Mouse (Mus musculus) heart, adult 2 months (tissue): ENCODE measurements around the gene Cd164l2. TPM values are rescaled to one million over a fixed set of nuclear protein-coding genes. Genes with fewer than 3 reads are reported as not detected.

Experiments used
- DNase-seq, 2 experiments: peaks; one replicate each; pipeline ENCODE4 v3.0.0; 2021
- H3K27ac ChIP-seq: fragments of 200-600 bp; 2 replicates; pipeline ENCODE4 v1.8.1; 2022
- H3K27me3 ChIP-seq: fragments of 200-500 bp; 2 replicates; pipeline ENCODE4 v1.6.1; 2012; ENCODE audit warnings: mild to moderate bottlenecking, low read length, inconsistent platforms, mixed read lengths; ENCODE audit not compliant: control insufficient read depth, insufficient read depth
- H3K36me3 ChIP-seq: fragments of 200-500 bp; 2 replicates; pipeline ENCODE4 v1.6.1; 2012; ENCODE audit warnings: low read length, inconsistent platforms; ENCODE audit not compliant: control insufficient read depth, insufficient read depth
- H3K4me1 ChIP-seq: fragments of 200-500 bp; 2 replicates; pipeline ENCODE4 v1.6.1; 2011; ENCODE audit warnings: low read length; ENCODE audit not compliant: control insufficient read depth, insufficient read depth
- H3K4me3 ChIP-seq: fragments of 200-600 bp; 2 replicates; pipeline ENCODE4 v1.8.1; 2022
- H3K79me2 ChIP-seq: fragments of 200-500 bp; replicated peaks from 2 replicates; pipeline ENCODE4 v1.6.1; 2012; ENCODE audit warnings: mild to moderate bottlenecking, inconsistent platforms, low read length, moderate library complexity, mixed read lengths; ENCODE audit not compliant: control insufficient read depth, insufficient read depth
- H3K9ac ChIP-seq: fragments of 200-500 bp; 2 replicates; pipeline ENCODE4 v1.6.1; 2012; ENCODE audit warnings: low read depth, mild to moderate bottlenecking, control low read depth, inconsistent platforms, low read length, mixed read lengths
- CTCF ChIP-seq: fragments of 200-600 bp; IDR thresholded peaks from 2 replicates; pipeline ENCODE4 v1.8.1; 2022; ENCODE audit warnings: antibody characterized with exemption, mild to moderate bottlenecking, moderate library complexity
- EP300 ChIP-seq: fragments of 200-500 bp; IDR thresholded peaks from 2 replicates; pipeline ENCODE4 v1.6.1; 2011; ENCODE audit warnings: low read depth, low read length, control low read depth; ENCODE audit not compliant: insufficient read depth
- POLR2A ChIP-seq: fragments of 200-500 bp; IDR thresholded peaks from 2 replicates; pipeline ENCODE4 v1.6.1; 2011; ENCODE audit warnings: mild to moderate bottlenecking, low read depth, low read length, control low read depth; ENCODE audit not compliant: insufficient read depth
- WGBS: fragments of 180-500 bp; shearing (Covaris S2); methylation state at CpG from one replicate; pipeline ENCODE4 v1.1.7; 2018; 5-methylcytosine and 5-hydroxymethylcytosine counted together
- intact Hi-C: fragments of 180-260 bp; cut with DNase I; formaldehyde crosslinking; loops from one replicate; pipeline ENCODE4 v1.15.1; 2025
- polyA plus RNA-seq: library from polyadenylated mRNA; depleted of rRNA; stranded (reverse); fragments of >200 nt; gene quantifications from 2 replicates; pipeline ENCODE4 v1.2.3, GENCODE M21; 2012
- total RNA-seq, 2 experiments: library from RNA; stranded (reverse); gene quantifications; 2 replicates each; pipeline ENCODE4 v1.2.3; 2021

Cd164l2 gene
- total and polyA plus RNA-seq, 3 experiments, result 0.66 TPM; not detected in 2

DNA sequence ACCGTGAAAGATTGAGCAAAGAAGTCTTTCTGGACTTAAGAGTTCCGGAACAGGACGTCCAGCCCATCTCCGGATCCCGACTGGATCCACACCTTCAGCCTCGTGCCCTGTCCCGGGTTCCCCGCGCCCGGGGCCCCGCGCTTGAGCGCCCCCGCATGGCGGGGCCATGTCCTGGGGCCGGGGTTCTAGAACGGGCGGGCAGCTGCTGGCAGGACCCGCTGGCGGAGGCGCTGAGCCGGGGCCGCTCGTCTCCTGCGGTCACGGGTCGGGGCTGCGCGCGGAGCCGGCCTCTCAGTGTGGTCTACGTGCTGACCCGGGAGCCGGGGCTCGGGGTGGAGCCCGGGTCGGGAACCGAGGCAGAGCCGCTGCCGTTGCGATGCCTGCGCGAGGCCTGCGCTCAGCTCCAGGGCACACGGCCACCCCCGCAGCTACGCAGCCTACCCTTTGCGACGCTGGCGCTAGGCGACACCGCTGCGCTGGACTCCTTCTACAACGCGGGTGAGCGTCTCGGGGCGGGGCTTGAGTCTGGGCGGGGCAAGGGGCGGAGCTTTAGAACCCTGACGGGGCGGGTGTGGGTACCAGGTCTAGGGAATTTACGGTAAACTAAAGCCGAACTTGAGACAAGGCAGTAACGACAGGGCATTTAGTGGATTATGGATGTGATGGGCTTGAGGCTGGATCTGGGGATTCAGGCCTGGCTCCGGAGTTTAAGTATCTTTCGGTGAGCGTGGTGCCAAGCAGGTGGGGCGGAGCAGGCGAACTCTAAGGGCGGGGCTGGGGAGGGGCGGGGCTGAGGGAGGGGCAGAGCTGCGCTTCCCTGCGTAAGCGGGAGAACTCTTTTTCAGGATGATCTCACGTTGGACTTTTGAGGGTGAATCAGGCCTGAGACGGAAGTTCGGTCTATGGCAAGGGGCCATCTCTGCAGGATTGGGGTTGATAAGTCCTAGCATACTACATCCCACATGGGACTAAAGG is 29.3 kb downstream of the Cd164l2 start:
- no peaks in the 10 kb centered on the region for H3K36me3 ChIP-seq

DNA sequence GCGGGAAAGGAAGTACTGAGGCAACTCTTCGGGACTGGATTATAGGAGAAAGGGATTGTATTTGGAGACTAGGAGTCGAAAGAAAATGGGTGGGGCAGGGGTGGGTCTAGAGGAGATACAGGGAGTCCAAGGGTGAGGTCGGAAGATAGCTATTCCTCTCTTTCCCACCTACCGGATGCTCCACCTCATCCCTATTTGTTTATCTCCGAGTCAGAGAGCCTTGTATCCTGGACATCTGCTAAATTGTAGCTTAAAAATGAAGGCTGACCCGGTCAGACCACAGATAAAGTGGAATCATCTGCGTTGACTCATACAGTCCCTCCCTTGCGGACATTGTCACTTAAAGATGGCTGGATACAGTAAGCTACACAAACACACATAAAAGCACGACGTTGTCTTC is 30.0 kb downstream of the Cd164l2 start:
- H3K4me3 ChIP-seq, result peak overlapping the region; percentile 95
- H3K27ac ChIP-seq, result peak overlapping the region; percentile 99
- peaks cover 9% of the 10 kb centered on the region for H3K4me1 ChIP-seq
- peak overlapping the region; percentile 44 for H3K9ac ChIP-seq
- 16% methylated on average over 11 of the region's 11 CpGs for WGBS
- no peaks in the 10 kb centered on the region for H3K27me3 ChIP-seq
- intact Hi-C loops, result no loop called here
- H3K36me3 ChIP-seq, result no peaks in the 10 kb centered on the region
- TF ChIP-seq EP300 (peak; percentile 1; the same call in 1 of the 2 replicates), POLR2A (no peak; the same call in none of the 2 replicates)
- no peak for DNase-seq
- no peaks in the 10 kb centered on the region for H3K79me2 ChIP-seq

More for the DNA sequence above, 29.3 kb downstream of the Cd164l2 start:
- intact Hi-C loops, result no loop called here
- H3K4me1 ChIP-seq, result peaks cover 9% of the 10 kb centered on the region
- H3K9ac ChIP-seq, result peak overlapping the region; percentile 90
- peak overlapping the region; percentile 95 for H3K4me3 ChIP-seq
- peak; percentile 93 to 95 for DNase-seq
- H3K79me2 ChIP-seq, result no peaks in the 10 kb centered on the region
- peak overlapping the region; percentile 99 for H3K27ac ChIP-seq
- TF ChIP-seq CTCF, result peak; percentile 66
- peak; percentile 98 for TF ChIP-seq POLR2A
- TF ChIP-seq EP300, result peak; percentile 76; the same call in 1 of the 2 replicates
- no peaks in the 10 kb centered on the region for H3K27me3 ChIP-seq
- under 1% methylated on average over 75 of the region's 78 CpGs for WGBS

DNA sequence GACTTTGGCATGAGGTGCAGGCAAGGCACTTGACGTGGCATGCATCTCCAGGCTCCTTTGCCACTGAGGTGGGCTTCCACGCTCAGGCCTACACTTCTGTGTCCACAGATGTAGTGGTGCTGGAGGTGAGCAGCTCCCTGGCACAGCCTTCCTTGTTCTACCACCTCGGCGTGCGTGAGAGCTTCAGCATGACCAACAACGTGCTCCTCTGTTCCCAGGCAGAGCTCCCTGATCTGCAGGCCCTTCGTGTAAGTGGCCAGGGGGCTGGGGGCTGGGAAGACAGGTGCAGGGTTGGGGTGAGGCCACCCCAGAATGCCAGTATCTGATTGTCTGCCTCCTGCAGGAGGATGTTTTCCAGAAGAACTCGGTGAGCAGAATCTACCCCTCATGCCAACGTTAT is 30.8 kb downstream of the Cd164l2 start:
- Histone ChIP-seq H3K27me3 (no peaks in the 10 kb centered on the region), H3K9ac (no peak overlapping the region), H3K4me3 (no peak overlapping the region), H3K79me2 (no peaks in the 10 kb centered on the region), H3K27ac (peak overlapping the region; percentile 99), H3K36me3 (no peaks in the 10 kb centered on the region), H3K4me1 (peaks cover 9% of the 10 kb centered on the region)
- no peak for DNase-seq
- WGBS, result 75% methylated on average over 9 of the region's 9 CpGs
- intact Hi-C loops, result no loop called here
- TF ChIP-seq EP300, result no peak
- TF ChIP-seq POLR2A, result no peak
- no peak for TF ChIP-seq CTCF

DNA sequence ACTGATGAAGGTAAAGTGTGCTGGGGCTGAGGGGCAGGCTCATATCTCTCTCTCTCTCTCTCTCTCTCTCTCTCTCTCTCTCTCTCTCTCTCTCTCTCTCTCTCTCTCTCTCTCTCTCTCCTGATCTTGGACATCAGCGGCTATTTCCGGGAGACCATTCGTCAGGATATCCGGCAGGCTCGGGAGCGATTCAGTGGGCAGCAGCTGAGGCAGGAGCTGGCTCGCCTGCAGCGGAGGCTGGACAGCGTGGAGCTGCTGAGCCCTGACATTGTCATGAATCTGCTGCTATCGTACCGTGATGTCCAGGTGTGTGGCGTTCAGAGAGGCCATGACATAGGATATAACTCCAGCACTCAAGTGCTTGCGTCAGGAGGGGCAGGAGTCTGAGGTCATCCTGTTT is 31.6 kb downstream of the Cd164l2 start:
- Histone ChIP-seq H3K9ac (0 out of 2 replicates have a peak overlapping the region, but pooled peaks have one; percentile 2), H3K4me3 (no peak overlapping the region), H3K4me1 (peaks cover 9% of the 10 kb centered on the region), H3K27ac (peak overlapping the region; percentile 56), H3K27me3 (no peaks in the 10 kb centered on the region), H3K79me2 (no peaks in the 10 kb centered on the region), H3K36me3 (no peaks in the 10 kb centered on the region)
- intact Hi-C loops, result no loop called here
- 41% methylated on average over 13 of the region's 13 CpGs for WGBS
- DNase-seq, result no peak
- TF ChIP-seq POLR2A (no peak), CTCF (no peak), EP300 (no peak)

DNA sequence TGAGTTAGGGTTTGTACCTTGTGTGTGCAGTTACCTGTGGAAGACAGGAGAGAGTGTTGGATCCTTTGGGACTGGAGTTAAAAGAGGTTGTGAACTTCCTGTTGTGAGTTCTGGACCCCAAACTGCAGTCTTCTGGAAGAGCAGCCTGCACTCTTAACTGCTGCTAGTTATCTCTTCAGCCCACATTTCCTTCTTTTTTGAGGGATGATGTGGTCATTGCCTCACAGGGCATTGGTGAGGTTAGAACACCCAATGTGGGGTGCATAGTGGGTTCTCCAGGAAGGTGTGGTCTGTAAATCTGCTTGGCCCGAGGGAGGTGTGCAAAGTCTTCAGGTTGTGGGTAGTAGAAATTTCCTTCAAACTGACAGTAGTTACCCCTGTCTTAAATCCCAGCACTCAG is 32.4 kb downstream of the Cd164l2 start:
- Histone ChIP-seq H3K79me2 (no peaks in the 10 kb centered on the region), H3K27me3 (no peaks in the 10 kb centered on the region), H3K4me3 (no peak overlapping the region), H3K9ac (no peak overlapping the region), H3K36me3 (no peaks in the 10 kb centered on the region), H3K27ac (no peak overlapping the region; the same call in 1 of the 2 replicates), H3K4me1 (peaks cover 9% of the 10 kb centered on the region)
- no peak for DNase-seq
- TF ChIP-seq CTCF, result no peak
- TF ChIP-seq EP300, result no peak
- TF ChIP-seq POLR2A, result no peak
- 72% methylated on average over 1 of the region's 1 CpGs for WGBS
- intact Hi-C loops, result no loop called here

DNA sequence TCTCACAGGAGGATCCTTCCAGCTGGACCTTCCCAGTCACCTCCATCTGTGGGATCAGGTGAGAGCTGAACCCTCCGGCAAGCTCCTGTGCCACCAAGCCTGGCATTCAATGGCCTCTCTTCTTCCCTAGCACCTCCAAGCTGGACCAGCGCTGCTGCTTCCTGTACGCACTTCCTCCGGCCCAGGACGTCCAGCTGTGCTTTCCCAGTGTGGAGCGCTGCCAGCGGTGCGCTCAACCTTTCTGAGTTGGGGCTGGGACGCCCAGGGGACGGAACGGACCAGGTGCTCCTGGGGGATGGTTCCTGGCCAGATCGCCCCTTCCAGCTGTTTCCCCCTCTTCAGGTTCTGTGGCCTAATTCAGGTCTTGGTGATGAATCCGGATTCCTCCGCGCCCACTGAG is 35.1 kb downstream of the Cd164l2 start:
- Histone ChIP-seq H3K4me3 (peak overlapping the region; percentile 38), H3K79me2 (no peaks in the 10 kb centered on the region), H3K9ac (no peak overlapping the region; the same call in 1 of the 2 replicates), H3K4me1 (peaks cover 7% of the 10 kb centered on the region), H3K36me3 (no peaks in the 10 kb centered on the region), H3K27me3 (no peaks in the 10 kb centered on the region), H3K27ac (peak overlapping the region; percentile 54)
- TF ChIP-seq EP300, result peak; percentile 90; the same call in 1 of the 2 replicates
- TF ChIP-seq CTCF, result no peak
- peak; percentile 53 for TF ChIP-seq POLR2A
- intact Hi-C loops, result no loop called here
- peak; percentile 62 to 73 for DNase-seq
- 26% methylated on average over 15 of the region's 15 CpGs for WGBS
